28 mouse cellular contexts compared by ENCODE assay signal in the genomic region with DNA sequence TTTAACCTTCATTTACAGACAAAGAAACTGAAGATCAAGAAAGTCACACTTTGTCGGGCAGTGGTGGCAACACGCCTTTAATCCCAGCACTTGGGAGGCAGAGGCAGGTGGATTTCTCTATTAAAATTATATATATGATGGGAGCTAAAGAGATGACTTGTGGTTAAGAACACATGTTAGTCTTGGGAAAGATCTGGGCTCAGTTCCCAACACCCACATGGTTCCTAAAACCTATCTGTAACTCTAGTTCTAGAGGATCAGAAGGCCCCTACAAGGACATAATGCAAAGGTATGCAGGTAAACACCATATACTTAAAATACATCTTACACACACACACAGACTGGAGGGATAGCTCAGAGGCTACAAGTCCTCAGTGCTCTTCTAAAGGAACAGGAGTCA. TPM values are rescaled to one million over a fixed set of nuclear protein-coding genes. Genes with fewer than 3 reads are reported as not detected.
DNase-seq lines count a peak whose midpoint lies in the region; ATAC-seq and TF ChIP-seq lines count a peak whose summit lies in the region.
"Had no signal": no experiment of that assay in that cellular context is flagged by ENCODE, and none has a peak within 500 bp of the region (broad histone marks: within the 10 kb centered on the region; RNA-seq: fewer than 3 reads in every experiment).

No protein-coding gene starts in this region.

- intact Hi-C loops in left cerebral cortex, adult 2 months (cut with DNase I), result no loop called here

- no peak for ATAC-seq in granulocyte monocyte progenitor cell, adult 5-6 weeks (replicated peaks; ENCODE audit: poor library complexity, severe bottlenecking)
- ATAC-seq: CD4-positive, CD25-positive, alpha-beta regulatory T cell, adult 4 months; forebrain, embryonic 14.5 days; intestine, embryonic 16.5 days; midbrain, embryonic 15.5 days had no signal

- TF ChIP-seq CTCF in MEL (IDR thresholded peaks at IDR 0.05 in 2 of 3, conservative IDR thresholded peaks at IDR 0.05 in 1 of 3; ENCODE audit: control insufficient read depth in 1 of 3, insufficient read depth in 1 of 3, low read depth in 2 of 3, low read length in 3 of 3, poor library complexity in 1 of 3, severe bottlenecking in 1 of 3), result no peak
- TF ChIP-seq CTCF in left cerebral cortex, adult 2 months (IDR thresholded peaks at IDR 0.05), result no peak

- no peaks in the 10 kb centered on the region for H3K9me3 ChIP-seq in MEL (replicated peaks; ENCODE audit: insufficient read depth, low read length)
- H3K9me3 ChIP-seq: embryonic facial prominence, embryonic 12.5 days; heart, embryonic 12.5 days; hindbrain, embryonic 13.5 days; midbrain, embryonic 10.5 days; midbrain, embryonic 15.5 days had no signal

- no peak for TF ChIP-seq RAD21 in MEL (IDR thresholded peaks at IDR 0.05; ENCODE audit: low read depth, low read length)

- H3K36me3 ChIP-seq in MEL (ENCODE audit: control insufficient read depth in 1 of 2, insufficient read depth in 2 of 2, low read length in 2 of 2), result peaks cover 14 to 45% of the 10 kb centered on the region in 2 experiments
- H3K36me3 ChIP-seq: embryonic facial prominence, embryonic 12.5 days; hindbrain, embryonic 13.5 days; midbrain, embryonic 15.5 days had no signal

- H3K27ac ChIP-seq in MEL (ENCODE audit: control insufficient read depth, low read depth, low read length), result no peak overlapping the region
- H3K27ac ChIP-seq in left cerebral cortex, adult 2 months, result no peak overlapping the region
- H3K27ac ChIP-seq: embryonic facial prominence, embryonic 12.5 days; heart, adult 2 months; hindbrain, embryonic 13.5 days; midbrain, embryonic 10.5 days; midbrain, embryonic 15.5 days had no signal

- H3K79me2 ChIP-seq in MEL (ENCODE audit: control insufficient read depth, insufficient read depth, low read length, poor library complexity), result peaks cover 56% of the 10 kb centered on the region

- DNase-seq in lung, postnatal 36 days, result peak; percentile 49
- DNase-seq in lung, adult 18-20 months, result no peak
- DNase-seq in MEL (ENCODE audit: low read depth, low spot score), result no peak
- peak; percentile 25 for DNase-seq in brain, adult 2 months (ENCODE audit: low read depth, low spot score)
- DNase-seq in cerebellum, postnatal 14 days, result no peak
- DNase-seq in left cerebral cortex, adult 2 months (ENCODE audit: extremely low spot score in 1 of 2, low spot score in 2 of 2), result no peak
- DNase-seq: adrenal gland, postnatal 10 days; cerebellum, adult 8-10 months; cerebellum, postnatal 36 days; gastrocnemius, postnatal 25 days; heart, adult 2 months; heart, postnatal 4 days; kidney, adult 9 months; kidney, postnatal 10 days; layer of hippocampus, adult 9-11 months; lung, postnatal 4 days; right cerebral cortex, adult 18-20 months; thymus, adult 2 months; thymus, postnatal 36 days had no signal

- H3K4me3 ChIP-seq in MEL (ENCODE audit: control insufficient read depth in 1 of 2, insufficient read depth in 1 of 2, low read depth in 2 of 2, low read length in 2 of 2), result no peak overlapping the region
- no peak overlapping the region for H3K4me3 ChIP-seq in left cerebral cortex, adult 2 months
- H3K4me3 ChIP-seq: embryonic facial prominence, embryonic 12.5 days; heart, adult 2 months; heart, embryonic 12.5 days; hindbrain, embryonic 13.5 days; midbrain, embryonic 10.5 days; midbrain, embryonic 15.5 days had no signal

- peaks cover 16 to 25% of the 10 kb centered on the region in 2 experiments for H3K4me1 ChIP-seq in MEL (ENCODE audit: control insufficient read depth in 1 of 2, insufficient read depth in 2 of 2, low read length in 2 of 2)
- H3K4me1 ChIP-seq: embryonic facial prominence, embryonic 12.5 days; hindbrain, embryonic 13.5 days; midbrain, embryonic 10.5 days; midbrain, embryonic 15.5 days had no signal

- H3K27me3 ChIP-seq in MEL (ENCODE audit: control insufficient read depth in 1 of 2, insufficient read depth in 2 of 2, low read length in 2 of 2), result no peaks in the 10 kb centered on the region
- H3K27me3 ChIP-seq: embryonic facial prominence, embryonic 12.5 days; heart, embryonic 12.5 days; hindbrain, embryonic 13.5 days; midbrain, embryonic 15.5 days had no signal

- no peak for TF ChIP-seq EP300 in MEL (IDR thresholded peaks at IDR 0.05; ENCODE audit: low read depth in 1 of 2, low read length in 2 of 2)

- no peak overlapping the region for H3K9ac ChIP-seq in MEL (ENCODE audit: control insufficient read depth, low read depth, low read length, poor library complexity, severe bottlenecking)
- H3K9ac ChIP-seq: embryonic facial prominence, embryonic 12.5 days; heart, embryonic 12.5 days; hindbrain, embryonic 13.5 days; midbrain, embryonic 15.5 days had no signal

- no peak for TF ChIP-seq POLR2A in MEL (IDR thresholded peaks at IDR 0.05; ENCODE audit: control insufficient read depth in 1 of 2, insufficient read depth in 1 of 2, low read depth in 1 of 2, low read length in 2 of 2, poor library complexity in 1 of 2)

TF ChIP-seq in MEL, 35 proteins besides CTCF, POLR2A, EP300 and RAD21:
- TF ChIP-seq SIN3A (IDR thresholded peaks at IDR 0.05; ENCODE audit: low read length) (no peak), MXI1 (IDR thresholded peaks at IDR 0.05; ENCODE audit: low read depth, low read length) (peak; percentile 52; the same call in 1 of the 2 replicates), ELF1 (IDR thresholded peaks at IDR 0.05; ENCODE audit: low read depth, low read length) (no peak)

RNA-seq across cellular contexts. Expression of gene Crlf3, which starts 9.8 kb away (rescaled TPM):
- total RNA-seq in MEL (2012; rRNA removed), result 104 and 107 TPM in 2 replicates
- polyA plus RNA-seq in MEL (2012; ENCODE audit: insufficient read depth in 1 of 2, insufficient read length in 2 of 2, low read depth in 1 of 2, low replicate concordance in 2 of 2, missing spikeins in 1 of 2), result 10 to 100 TPM in 1 of 2 experiments, not detected in 1; 71.7 TPM
- 85.9 and 104 TPM in 2 replicates for total RNA-seq in granulocyte monocyte progenitor cell, adult 5-6 weeks (2014; fragmentation: Nextera tagmentation)
- 95.3 and 97.5 TPM in 2 replicates for total RNA-seq in granulocyte monocyte progenitor cell, adult 5-6 weeks (2017)
- total RNA-seq in left cerebral cortex, adult 2 months (2021), result 10 to 100 TPM; 12.3 to 15.4 TPM

RNA-seq across cellular contexts. Expression of gene Atad5, which starts 18.2 kb away (rescaled TPM):
- total RNA-seq in MEL (2012; rRNA removed), result 22.1 and 22.6 TPM in 2 replicates
- polyA plus RNA-seq in MEL (2012; ENCODE audit: insufficient read depth in 1 of 2, insufficient read length in 2 of 2, low read depth in 1 of 2, low replicate concordance in 2 of 2, missing spikeins in 1 of 2), result 10 to 100 TPM; 17.1 to 66.9 TPM
- 29.5 and 45.3 TPM in 2 replicates for total RNA-seq in granulocyte monocyte progenitor cell, adult 5-6 weeks (2014; fragmentation: Nextera tagmentation)
- total RNA-seq in granulocyte monocyte progenitor cell, adult 5-6 weeks (2017), result 34.5 and 37.3 TPM in 2 replicates
- total RNA-seq in left cerebral cortex, adult 2 months (2021), result 1 to 10 TPM; 3.1 to 3.6 TPM

Comparison
In these comparisons a context has a peak if more than half of its experiments do, and no peak if none do; other contexts are left out.
1. DNase-seq: peak in lung, postnatal 36 days (single experiment) and brain, adult 2 months (single experiment); none in lung, adult 18-20 months (0 of 2), MEL (single experiment), cerebellum, postnatal 14 days (0 of 2) and left cerebral cortex, adult 2 months (0 of 2).